Mouse (Mus musculus) cerebellum, postnatal 14 days (tissue): ENCODE results near the gene Tab1.

Experiments used
- DNase-seq, 2 experiments: peaks; one replicate each; pipeline ENCODE4 v3.0.0; 2021; ENCODE audit warnings: mixed read lengths in 2 of 2

The Tab1 gene

GRCm38 (mm10) chr15:80132993-80133586 is at the start of gene Tab1:
Tab1 (plus strand) TSS chr15:80133127.
- DNase-seq = peak; percentile 95 to 96

- DNase-seq = peak; percentile 99
Measured at GRCm38 (mm10) chr15:80083276-80083731, 49.6 kb upstream of the Tab1 start.

- peak in 1 of 2 experiments; percentile 53 for DNase-seq
Measured at GRCm38 (mm10) chr15:80083740-80084139, 49.2 kb upstream of the Tab1 start.

DNA sequence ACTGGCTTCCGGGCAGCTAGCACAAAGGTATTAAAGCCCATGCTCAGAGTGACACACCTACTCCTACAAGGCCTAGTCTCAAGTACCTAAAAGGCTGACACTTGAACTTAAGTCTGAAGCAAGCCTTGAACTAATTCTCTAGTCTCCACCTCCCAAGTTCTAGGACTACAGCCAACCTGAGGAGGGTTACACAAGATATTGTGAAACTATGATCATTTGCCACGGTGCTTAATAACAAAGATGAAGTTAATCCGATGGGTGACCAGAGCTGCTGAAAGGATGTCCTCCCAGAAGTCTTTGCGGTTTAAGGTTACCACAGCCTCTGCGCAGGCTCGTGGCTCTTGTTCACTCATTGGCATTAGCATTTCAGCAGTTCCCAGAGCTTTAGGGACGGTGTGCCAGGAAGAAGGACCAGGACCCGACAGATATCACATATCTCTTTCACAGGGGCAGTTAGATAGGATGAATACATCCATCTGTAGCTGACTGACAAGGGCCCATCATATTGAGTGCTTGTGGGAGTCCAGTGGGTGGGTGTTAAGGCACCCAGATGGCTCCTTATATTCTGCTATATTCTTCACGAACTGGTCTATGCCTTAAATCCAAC is 45.4 kb upstream of the Tab1 start:
- DNase-seq = no peak

DNA sequence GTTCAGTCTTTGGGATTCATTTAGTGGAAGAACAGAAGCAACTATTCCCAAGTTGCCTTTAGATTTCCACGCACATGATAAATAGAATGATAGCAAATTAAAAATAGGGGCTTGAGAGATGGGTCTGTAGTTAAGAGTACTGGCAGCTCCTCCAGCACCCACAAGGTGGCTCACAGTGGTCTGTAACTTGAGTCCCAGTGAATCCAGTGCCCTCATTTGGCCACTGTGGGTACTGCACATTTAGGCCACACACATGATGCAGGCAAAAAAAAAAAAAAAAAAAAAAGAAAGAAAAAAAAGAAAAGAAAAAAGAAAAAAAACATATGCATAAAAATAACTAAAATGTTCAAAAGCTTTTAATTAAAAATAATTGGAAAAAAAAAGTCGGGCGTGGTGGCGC is 44.3 kb upstream of the Tab1 start:
- DNase-seq = peak; percentile 97 to 98

GRCm38 (mm10) chr15:80090155-80090554 is 42.8 kb upstream of the Tab1 start:
- no peak for DNase-seq

DNA sequence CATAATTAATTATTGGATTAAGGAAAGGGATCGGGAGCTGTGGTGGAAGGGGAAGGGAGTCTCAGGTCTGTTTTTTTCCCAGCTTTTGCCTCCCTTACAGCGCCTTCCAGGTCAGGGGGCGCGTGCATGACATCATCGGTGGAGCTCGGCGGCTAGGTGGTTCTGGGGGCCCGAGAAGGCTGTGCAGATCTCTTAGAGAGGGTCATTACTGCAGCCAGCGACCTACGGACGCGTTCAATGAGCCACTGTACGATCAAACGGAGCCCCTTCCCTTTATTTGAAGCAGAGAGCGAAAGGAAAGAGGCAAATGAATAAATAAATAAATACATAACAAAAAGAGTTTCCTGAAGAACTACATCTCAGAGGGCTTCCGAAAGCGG is 42.2 kb upstream of the Tab1 start:
- DNase-seq = peak; percentile 65 to 67

DNA sequence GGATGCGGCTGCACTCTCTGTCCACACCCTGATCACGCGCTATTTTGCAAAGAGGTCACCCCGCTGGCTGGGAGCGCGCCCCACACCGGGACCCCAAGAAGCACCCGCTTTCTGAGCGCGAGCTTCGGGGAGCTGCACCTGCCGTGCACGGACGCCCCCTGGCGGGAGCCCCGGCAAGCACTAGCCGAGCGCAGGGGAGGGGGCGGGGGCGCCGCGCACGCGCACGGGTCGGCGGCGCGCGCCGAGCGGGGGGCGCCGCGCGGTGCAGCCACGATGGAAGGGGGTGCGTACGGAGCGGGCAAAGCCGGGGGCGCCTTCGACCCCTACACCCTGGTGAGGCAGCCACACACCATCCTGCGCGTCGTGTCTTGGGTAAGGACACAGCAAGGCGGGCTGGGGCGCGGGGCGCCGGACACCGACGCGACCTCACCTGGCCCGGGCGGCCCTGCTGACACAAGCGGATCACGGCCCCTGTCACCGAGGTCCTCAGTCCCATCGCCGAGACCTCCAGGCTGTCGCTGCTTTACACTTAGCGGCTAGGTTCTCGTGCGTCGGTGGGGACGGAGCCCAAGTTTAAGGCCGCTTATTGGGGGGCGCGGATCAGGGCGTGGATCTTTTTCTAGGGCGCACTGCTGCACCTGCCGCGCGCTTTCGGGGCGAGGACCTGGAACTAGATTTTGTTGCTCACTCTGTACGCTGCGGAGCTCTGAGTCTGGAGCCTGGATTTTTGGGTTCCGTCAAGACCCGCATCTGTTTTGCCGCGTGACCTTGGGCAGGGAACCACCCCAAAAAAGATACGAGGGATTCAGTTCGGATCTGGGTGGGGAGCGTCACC is 41.6 kb upstream of the Tab1 start, which contains the start of the genes Syngr1 and Rpl3:
Syngr1 (plus strand) TSS at position 214 of the 835 bp plus-strand sequence.
Rpl3 (minus strand) TSS at position 748 of the 835 bp plus-strand sequence.
- peak; percentile 93 to 95 for DNase-seq

- DNase-seq = peak; percentile 60 to 66
Measured at GRCm38 (mm10) chr15:80092041-80092441, 40.9 kb upstream of the Tab1 start.

DNA sequence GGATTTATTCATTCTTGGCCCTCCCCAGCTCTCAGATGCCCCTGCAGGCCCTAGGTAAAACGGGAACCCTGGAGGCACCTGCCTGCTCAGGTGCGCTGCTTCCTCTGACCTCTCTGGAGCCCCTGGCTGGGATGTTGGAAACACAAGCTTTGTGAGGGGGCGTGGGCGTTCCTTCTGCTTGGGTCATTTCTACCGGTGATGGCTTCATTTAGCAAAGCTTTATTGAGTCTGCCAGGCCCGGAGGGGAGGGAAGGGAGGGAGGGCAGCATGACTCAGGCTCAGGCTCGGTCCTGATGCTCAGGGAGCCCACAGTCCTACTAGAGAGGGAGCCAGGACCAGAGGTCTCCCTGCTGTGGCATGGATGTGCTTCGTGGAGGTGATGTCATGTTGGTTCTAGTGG is 40.3 kb upstream of the Tab1 start:
- peak; percentile 87 for DNase-seq

- DNase-seq = peak; percentile 86 to 92
Measured at GRCm38 (mm10) chr15:80094201-80094600, 38.7 kb upstream of the Tab1 start.

DNA sequence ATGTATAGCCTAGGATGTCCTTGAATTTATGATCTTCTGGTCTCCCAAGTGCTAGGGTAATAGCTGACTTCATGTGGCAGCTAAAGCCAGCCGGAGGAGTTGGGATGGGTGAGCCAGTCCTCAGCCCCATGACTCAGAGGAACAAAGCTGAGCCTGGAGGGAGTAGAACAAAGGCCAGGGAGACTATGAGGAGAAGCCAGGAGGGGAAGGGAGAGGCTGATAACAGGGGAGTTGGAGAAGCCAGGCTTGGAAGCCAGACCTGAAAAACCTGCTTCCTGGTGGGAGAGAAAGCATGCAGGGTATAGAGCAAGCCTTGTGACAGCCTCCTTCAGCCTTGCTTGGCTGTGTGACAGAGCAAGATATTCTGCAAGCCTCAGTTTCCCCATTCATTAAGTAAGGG is 37.3 kb upstream of the Tab1 start:
- no peak for DNase-seq

DNA sequence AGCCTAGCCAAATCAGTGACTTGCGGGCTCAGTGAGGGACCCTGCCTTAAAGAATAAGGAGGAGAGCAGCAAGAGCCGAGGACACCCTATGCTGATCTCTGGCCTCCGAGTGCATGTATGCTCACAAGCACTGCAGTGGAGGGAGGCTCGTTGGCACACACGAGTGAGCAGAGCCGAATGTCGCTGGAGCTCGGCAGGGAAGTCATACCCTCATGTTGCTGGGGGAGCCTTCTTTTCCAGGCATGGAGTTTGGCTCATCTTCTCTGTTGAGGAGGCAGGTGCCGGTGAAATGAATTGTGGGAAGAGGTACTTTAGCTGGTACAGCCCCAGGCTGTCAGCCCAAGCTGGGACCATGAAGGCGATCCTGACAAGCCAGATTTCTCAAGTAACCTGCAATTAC is 36.5 kb upstream of the Tab1 start:
- peak in 1 of 2 experiments; percentile 60 for DNase-seq

DNA sequence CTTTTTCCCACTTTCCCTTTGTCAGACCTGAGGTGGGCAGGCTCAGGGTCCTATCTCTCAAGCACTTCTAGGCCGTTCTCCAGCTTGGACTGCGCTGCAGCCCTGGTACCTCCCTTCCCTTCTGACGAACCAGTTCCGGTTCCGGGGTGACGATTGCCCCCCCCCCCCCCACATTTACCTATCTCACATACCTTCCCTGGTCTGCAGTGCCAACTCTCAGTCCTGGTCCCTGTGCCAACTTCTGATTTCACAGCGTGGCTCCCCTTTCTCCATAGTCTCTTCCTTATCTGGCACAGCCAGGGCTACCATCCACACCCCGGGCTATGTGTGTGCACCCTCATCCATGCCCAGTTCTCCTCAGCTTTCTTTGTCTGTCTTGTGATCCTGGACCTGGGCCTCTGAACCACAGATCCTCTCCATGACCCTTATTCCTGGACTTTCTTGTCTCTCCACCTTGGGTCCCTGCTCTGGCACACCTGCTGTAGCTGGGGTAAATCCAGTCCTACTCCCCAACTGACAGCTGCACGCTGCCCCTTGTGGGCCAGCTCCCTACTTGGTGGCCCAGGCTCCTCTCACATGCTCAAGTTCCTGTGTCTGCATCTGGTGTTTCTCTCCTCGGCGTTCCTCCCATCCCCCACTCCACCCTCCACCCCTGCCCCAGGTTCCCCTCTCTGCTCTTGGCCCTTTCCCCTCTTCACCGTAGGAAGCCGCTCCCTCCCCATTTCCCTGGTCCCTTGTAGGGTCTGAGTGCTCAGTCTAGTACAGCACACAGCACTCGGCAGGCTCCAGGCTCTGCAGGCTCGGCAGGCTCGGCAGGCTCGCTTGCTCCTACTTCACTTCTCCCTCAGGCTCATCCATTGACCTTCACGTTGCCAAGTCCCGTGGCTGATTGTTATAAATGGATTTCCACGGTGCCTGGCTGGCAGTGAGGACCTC is 35.7 kb upstream of the Tab1 start:
- DNase-seq = peak; percentile 60 to 63

GRCm38 (mm10) chr15:80097999-80098461 is 34.9 kb upstream of the Tab1 start:
- DNase-seq = peak in 1 of 2 experiments; percentile 45

DNA sequence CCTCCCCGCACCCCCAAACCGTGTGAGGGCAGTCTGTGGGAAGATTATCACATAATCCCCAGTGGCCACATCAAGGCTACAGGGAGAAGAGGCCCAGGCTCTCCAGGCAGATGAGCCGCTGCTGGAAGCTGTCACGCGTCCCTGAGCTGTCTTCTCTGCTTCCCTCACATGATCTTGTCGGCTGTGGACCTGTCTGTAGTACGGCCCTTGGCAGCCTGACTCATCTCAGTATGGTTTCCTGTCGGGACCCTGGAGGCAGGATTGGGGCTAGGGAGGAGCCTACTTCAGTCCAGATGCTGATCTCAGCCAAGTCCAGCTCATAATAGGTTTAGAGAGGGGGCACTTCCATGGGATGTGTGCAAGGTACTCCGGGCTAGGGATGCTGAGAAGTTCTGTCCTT is 34.1 kb upstream of the Tab1 start:
- peak in 1 of 2 experiments; percentile 51 for DNase-seq

- DNase-seq = peak in 1 of 2 experiments; percentile 54
Measured at GRCm38 (mm10) chr15:80099477-80099876, 33.5 kb upstream of the Tab1 start.

- no peak for DNase-seq
Measured at GRCm38 (mm10) chr15:80100196-80100595, 32.7 kb upstream of the Tab1 start.

- peak; percentile 77 to 84 for DNase-seq
Measured at GRCm38 (mm10) chr15:80100871-80101270, 32.1 kb upstream of the Tab1 start.

DNA sequence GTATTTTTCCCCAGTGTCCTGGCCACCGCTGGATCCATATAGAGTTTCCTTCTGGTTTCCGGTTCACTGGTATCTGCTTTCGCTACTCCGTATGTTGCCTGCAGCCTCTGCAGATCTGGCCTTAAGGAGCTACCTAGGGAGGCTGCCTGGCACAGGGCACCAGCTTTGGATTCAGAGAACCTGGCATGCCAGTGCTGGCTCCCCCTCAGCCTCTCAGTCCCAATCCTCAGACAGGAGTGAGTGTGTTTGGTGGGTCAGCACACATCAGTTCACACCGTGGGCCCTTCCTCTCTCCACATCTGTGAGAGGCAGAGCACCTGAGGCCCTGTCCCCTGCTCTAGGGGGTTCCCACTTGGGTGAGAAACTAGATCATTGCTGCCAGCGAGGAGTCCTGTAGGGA is 31.4 kb upstream of the Tab1 start:
- DNase-seq = peak; percentile 61 to 66

DNA sequence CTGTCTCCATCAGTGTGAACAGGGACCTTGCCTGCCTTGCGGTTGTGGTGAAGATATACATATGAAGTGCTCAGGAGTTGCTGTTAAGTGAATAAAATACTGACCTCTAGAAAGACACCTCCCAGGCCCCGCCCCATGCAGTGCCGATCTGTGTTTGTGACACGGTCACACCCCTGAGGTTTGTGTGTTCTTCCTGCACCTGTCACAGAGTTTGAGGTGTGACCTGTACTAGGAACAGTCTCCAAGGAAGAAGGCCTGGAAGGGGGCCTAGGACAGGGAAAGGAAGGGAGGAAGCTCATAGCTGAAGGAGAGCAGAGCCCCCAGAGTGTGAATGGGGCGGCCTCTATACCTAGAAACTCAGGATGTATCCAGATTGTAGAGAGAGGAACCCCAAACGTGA is 30.4 kb upstream of the Tab1 start:
- no peak for DNase-seq
